Mouse (Mus musculus) erythroblast, embryonic 14.5 days (primary cell): ENCODE data around the gene Prkca. TPM values are rescaled to one million over a fixed set of nuclear protein-coding genes. Genes with fewer than 3 reads are reported as not detected.

ENCODE experiments used
- H3K27me3 ChIP-seq: 2 replicates; pipeline ENCODE4 v1.6.1; 2012; ENCODE audit warnings: inconsistent platforms; ENCODE audit not compliant: control insufficient read depth
- H3K36me3 ChIP-seq: 2 replicates; pipeline ENCODE4 v1.6.1; 2012; ENCODE audit warnings: mild to moderate bottlenecking, inconsistent platforms; ENCODE audit not compliant: control insufficient read depth
- H3K4me1 ChIP-seq: 2 replicates; pipeline ENCODE4 v1.6.1; 2012; ENCODE audit warnings: inconsistent platforms; ENCODE audit not compliant: control insufficient read depth
- H3K4me3 ChIP-seq: replicated peaks from 2 replicates; pipeline ENCODE3; 2012; ENCODE audit warnings: moderate library complexity, mild to moderate bottlenecking, inconsistent platforms
- H3K9me3 ChIP-seq: 2 replicates; pipeline ENCODE4 v1.6.1; 2012; ENCODE audit warnings: low read length, inconsistent platforms, mixed read lengths; ENCODE audit not compliant: control insufficient read depth
- GATA1 ChIP-seq: IDR thresholded peaks from 2 replicates; pipeline ENCODE4 v1.6.1; 2012; ENCODE audit warnings: low read length, inconsistent platforms, mixed read lengths
- TAL1 ChIP-seq: IDR thresholded peaks from 3 replicates; pipeline ENCODE4 v1.6.1; 2012; ENCODE audit warnings: low read length, inconsistent platforms, mixed read lengths
- polyA plus RNA-seq: library from polyadenylated mRNA; stranded (reverse); fragments of >175 nt; gene quantifications from 2 replicates; pipeline ENCODE4 v1.2.3, GENCODE M21; 2012

Prkca gene
- polyA plus RNA-seq, 1 experiment = 0.01 TPM

GRCm38 (mm10) chr11:108181012-108181713 lies 162.6 kb downstream of the Prkca start:
- Histone ChIP-seq H3K27me3 (no peaks in the 10 kb centered on the region), H3K4me3 (no peak overlapping the region), H3K9me3 (no peaks in the 10 kb centered on the region), H3K36me3 (no peaks in the 10 kb centered on the region), H3K4me1 (no peaks in the 10 kb centered on the region)
- TF ChIP-seq TAL1 = no peak
- TF ChIP-seq GATA1 = no peak

DNA sequence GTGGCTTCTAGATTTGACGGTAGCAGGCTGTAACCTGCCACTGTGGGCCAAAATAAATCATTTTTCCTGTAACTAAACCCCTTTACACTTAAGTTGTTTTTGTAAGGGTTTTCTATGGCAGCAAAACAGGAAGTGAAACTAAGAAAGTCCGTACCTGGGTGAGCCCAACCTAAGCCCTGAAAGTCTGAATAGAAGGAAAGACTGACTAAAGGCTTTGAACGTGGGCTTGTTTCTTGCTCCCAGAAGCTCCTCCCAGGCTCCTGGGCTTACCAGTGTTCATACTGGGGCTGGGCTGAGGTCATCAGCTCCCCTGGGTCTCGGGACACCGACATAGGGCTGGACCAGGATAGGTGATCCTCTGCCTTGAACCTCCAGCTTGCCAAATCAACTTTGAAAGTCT lies 164.9 kb downstream of the Prkca start:
- H3K9me3 ChIP-seq = no peaks in the 10 kb centered on the region
- H3K4me1 ChIP-seq = no peaks in the 10 kb centered on the region
- no peaks in the 10 kb centered on the region for H3K27me3 ChIP-seq
- TF ChIP-seq GATA1 (no peak), TAL1 (no peak)
- no peak overlapping the region for H3K4me3 ChIP-seq
- no peaks in the 10 kb centered on the region for H3K36me3 ChIP-seq

DNA sequence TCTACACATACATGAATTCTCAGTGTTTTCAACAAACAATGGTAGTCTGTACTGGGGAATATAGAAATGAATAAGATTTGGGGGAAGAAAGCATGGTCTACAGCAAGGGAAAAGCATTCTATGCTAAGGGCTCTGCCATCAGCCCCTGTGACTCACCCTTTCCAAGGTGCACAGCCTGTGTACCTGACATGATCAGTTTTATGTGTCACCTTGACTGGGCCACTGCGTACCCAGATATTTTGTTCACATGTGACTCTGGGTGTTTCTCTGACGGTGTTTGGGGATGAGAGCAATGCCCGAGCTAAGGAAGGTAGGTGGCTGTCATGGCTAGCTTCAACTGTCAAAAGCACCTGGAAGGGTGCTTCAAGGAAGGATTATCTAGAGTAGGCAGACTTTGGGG lies 165.5 kb downstream of the Prkca start:
- Histone ChIP-seq H3K36me3 (no peaks in the 10 kb centered on the region), H3K4me1 (no peaks in the 10 kb centered on the region)

GRCm38 (mm10) chr11:108176715-108177114 lies 167.0 kb downstream of the Prkca start:
- no peaks in the 10 kb centered on the region for H3K4me1 ChIP-seq
- TF ChIP-seq GATA1 (no peak), TAL1 (no peak)
- H3K36me3 ChIP-seq = no peaks in the 10 kb centered on the region

More for the DNA sequence above, 165.5 kb downstream of the Prkca start:
- Histone ChIP-seq H3K9me3 (no peaks in the 10 kb centered on the region), H3K4me3 (no peak overlapping the region), H3K27me3 (no peaks in the 10 kb centered on the region)
- TF ChIP-seq GATA1 (no peak), TAL1 (no peak)

GRCm38 (mm10) chr11:108171917-108172316 lies 171.8 kb downstream of the Prkca start:
- Histone ChIP-seq H3K4me3 (no peak overlapping the region), H3K4me1 (no peaks in the 10 kb centered on the region), H3K36me3 (no peaks in the 10 kb centered on the region), H3K9me3 (no peaks in the 10 kb centered on the region), H3K27me3 (no peaks in the 10 kb centered on the region)
- TF ChIP-seq GATA1 (no peak), TAL1 (no peak)

More at GRCm38 (mm10) chr11:108176715-108177114, 167.0 kb downstream of the Prkca start:
- Histone ChIP-seq H3K4me3 (no peak overlapping the region), H3K9me3 (no peaks in the 10 kb centered on the region), H3K27me3 (no peaks in the 10 kb centered on the region)

DNA sequence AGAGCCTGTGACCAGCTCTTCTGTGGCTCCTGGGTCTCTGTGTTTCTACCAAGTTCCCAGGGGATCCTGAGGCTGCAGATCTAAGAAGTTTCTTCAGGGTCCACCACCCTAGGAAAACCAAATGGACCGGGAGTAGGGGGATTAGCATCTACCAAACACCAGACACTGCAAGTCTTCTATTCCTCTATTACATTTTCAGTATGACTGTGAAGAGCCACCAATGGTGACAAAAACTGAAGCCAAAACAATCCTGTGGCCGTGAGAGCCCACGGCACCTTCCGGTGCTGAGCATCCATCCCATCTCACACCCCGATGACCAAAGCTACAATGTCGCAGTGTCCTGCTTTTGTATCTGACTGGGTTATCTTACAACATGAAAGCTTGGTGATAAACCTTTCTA lies 172.5 kb downstream of the Prkca start:
- H3K27me3 ChIP-seq = no peaks in the 10 kb centered on the region
- TF ChIP-seq GATA1 (no peak), TAL1 (no peak)
- no peak overlapping the region for H3K4me3 ChIP-seq
- no peaks in the 10 kb centered on the region for H3K9me3 ChIP-seq
- H3K36me3 ChIP-seq = no peaks in the 10 kb centered on the region
- no peaks in the 10 kb centered on the region for H3K4me1 ChIP-seq

- TF ChIP-seq TAL1 (no peak), GATA1 (no peak)
- Histone ChIP-seq H3K4me1 (no peaks in the 10 kb centered on the region), H3K9me3 (no peaks in the 10 kb centered on the region), H3K4me3 (no peak overlapping the region), H3K36me3 (no peaks in the 10 kb centered on the region), H3K27me3 (no peaks in the 10 kb centered on the region)
Measured at GRCm38 (mm10) chr11:108170107-108170506, 173.6 kb downstream of the Prkca start.

- H3K4me3 ChIP-seq = no peak overlapping the region
- H3K4me1 ChIP-seq = no peaks in the 10 kb centered on the region
- H3K36me3 ChIP-seq = no peaks in the 10 kb centered on the region
- TF ChIP-seq TAL1 (no peak), GATA1 (no peak)
- no peaks in the 10 kb centered on the region for H3K27me3 ChIP-seq
- no peaks in the 10 kb centered on the region for H3K9me3 ChIP-seq
Measured at GRCm38 (mm10) chr11:108165725-108166124, 178.0 kb downstream of the Prkca start.

DNA sequence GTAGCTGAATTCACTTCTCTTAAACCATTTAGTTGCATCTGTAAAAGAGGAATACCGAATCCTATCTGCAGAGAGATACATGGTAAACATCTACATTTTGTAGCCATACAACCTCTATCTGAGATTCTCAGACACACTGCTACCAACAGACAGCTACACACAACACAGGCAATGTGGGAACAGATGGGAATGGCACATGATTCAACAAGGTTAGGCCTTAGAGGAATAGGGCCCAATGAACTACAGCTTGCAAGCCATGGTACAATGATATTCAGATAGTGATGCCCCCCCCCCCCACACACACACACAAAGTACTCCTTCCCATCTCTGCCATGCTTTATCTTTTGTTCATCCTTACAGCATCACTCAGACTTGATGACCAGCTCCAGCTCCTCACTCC lies 181.1 kb downstream of the Prkca start:
- H3K4me3 ChIP-seq = no peak overlapping the region
- H3K4me1 ChIP-seq = no peaks in the 10 kb centered on the region
- TF ChIP-seq GATA1 (no peak), TAL1 (no peak)
- H3K9me3 ChIP-seq = no peaks in the 10 kb centered on the region
- H3K36me3 ChIP-seq = no peaks in the 10 kb centered on the region
- no peaks in the 10 kb centered on the region for H3K27me3 ChIP-seq

DNA sequence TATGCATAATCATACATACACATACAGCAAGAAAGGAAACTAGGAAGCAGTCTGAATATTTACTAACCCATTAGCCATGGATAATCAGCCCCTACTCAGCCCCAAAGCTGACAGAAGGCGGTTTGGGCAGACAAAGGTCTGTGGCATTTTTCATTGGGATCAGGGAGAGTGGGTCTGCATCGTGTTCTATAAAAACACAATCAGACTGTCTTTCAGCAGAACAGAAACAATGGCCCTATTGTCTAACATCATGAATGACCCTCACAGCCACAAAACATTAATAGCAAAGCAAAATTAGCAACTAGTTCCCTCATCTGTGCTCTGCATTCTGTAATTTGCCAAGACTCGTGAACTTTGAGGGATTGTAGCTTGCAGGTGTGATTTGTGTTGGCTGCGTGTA lies 181.6 kb downstream of the Prkca start:
- no peak for TF ChIP-seq TAL1
- no peak for TF ChIP-seq GATA1

More for the DNA sequence above, 181.6 kb downstream of the Prkca start:
- H3K4me1 ChIP-seq = no peaks in the 10 kb centered on the region
- no peaks in the 10 kb centered on the region for H3K9me3 ChIP-seq
- H3K27me3 ChIP-seq = no peaks in the 10 kb centered on the region
- H3K36me3 ChIP-seq = no peaks in the 10 kb centered on the region
- H3K4me3 ChIP-seq = no peak overlapping the region
